Mouse (Mus musculus): ENCODE data around the gene Dop1b. TPM values are rescaled to one million over a fixed set of nuclear protein-coding genes. Genes with fewer than 3 reads are reported as not detected.
A peak's percentile ranks its signal among the peaks of the same experiment; 100 is the strongest.

Dop1b gene
- polyA plus RNA-seq, 1 experiment = 49.2 TPM

GRCm38 (mm10) chr16:93747421-93747820 lies 35.7 kb downstream of the Dop1b start:
- Histone ChIP-seq H3K27ac (ENCODE audit: control insufficient read depth, insufficient read depth, low read depth, low read length, poor library complexity) (no peak overlapping the region), H3K4me1 (ENCODE audit: control insufficient read depth, insufficient read depth, low read length) (peaks cover 4% of the 10 kb centered on the region; the same call in 1 of the 2 replicates), H3K4me3 (replicated peaks; ENCODE audit: control insufficient read depth, low read depth, low read length) (no peak overlapping the region)
- 77% methylated on average over 6 of the region's 6 CpGs for WGBS
- TF ChIP-seq CTCF (IDR thresholded peaks at IDR 0.05; ENCODE audit: control insufficient read depth, insufficient read depth, low read length) (no peak), POLR2A (IDR thresholded peaks at IDR 0.05; ENCODE audit: borderline replicate concordance, control insufficient read depth, low read depth, low read length) (no peak)

- peaks cover 2% of the 10 kb centered on the region; the same call in 1 of the 2 replicates for H3K4me1 ChIP-seq (ENCODE audit: control insufficient read depth, insufficient read depth, low read length)
- H3K27ac ChIP-seq (ENCODE audit: control insufficient read depth, insufficient read depth, low read depth, low read length, poor library complexity) = no peak overlapping the region
- TF ChIP-seq CTCF (IDR thresholded peaks at IDR 0.05; ENCODE audit: control insufficient read depth, insufficient read depth, low read length) = no peak
- TF ChIP-seq POLR2A (IDR thresholded peaks at IDR 0.05; ENCODE audit: borderline replicate concordance, control insufficient read depth, low read depth, low read length) = no peak
- WGBS = 88% methylated on average over 15 of the region's 15 CpGs
- H3K4me3 ChIP-seq (replicated peaks; ENCODE audit: control insufficient read depth, low read depth, low read length) = no peak overlapping the region
Observed at GRCm38 (mm10) chr16:93749147-93749910, 37.6 kb downstream of the Dop1b start.

- WGBS = 29% methylated on average over 6 of the region's 6 CpGs
- TF ChIP-seq POLR2A (IDR thresholded peaks at IDR 0.05; ENCODE audit: borderline replicate concordance, control insufficient read depth, low read depth, low read length) (no peak), CTCF (IDR thresholded peaks at IDR 0.05; ENCODE audit: control insufficient read depth, insufficient read depth, low read length) (no peak)
- Histone ChIP-seq H3K4me3 (replicated peaks; ENCODE audit: control insufficient read depth, low read depth, low read length) (no peak overlapping the region), H3K4me1 (ENCODE audit: control insufficient read depth, insufficient read depth, low read length) (peaks cover 2% of the 10 kb centered on the region; the same call in 1 of the 2 replicates), H3K27ac (ENCODE audit: control insufficient read depth, insufficient read depth, low read depth, low read length, poor library complexity) (no peak overlapping the region)
Observed at GRCm38 (mm10) chr16:93750464-93750863, 38.8 kb downstream of the Dop1b start.

- Histone ChIP-seq H3K27ac (ENCODE audit: control insufficient read depth, insufficient read depth, low read depth, low read length, poor library complexity) (no peak overlapping the region), H3K4me1 (ENCODE audit: control insufficient read depth, insufficient read depth, low read length) (peaks cover 2% of the 10 kb centered on the region; the same call in 1 of the 2 replicates), H3K4me3 (replicated peaks; ENCODE audit: control insufficient read depth, low read depth, low read length) (no peak overlapping the region)
- TF ChIP-seq POLR2A (IDR thresholded peaks at IDR 0.05; ENCODE audit: borderline replicate concordance, control insufficient read depth, low read depth, low read length) = no peak
- no peak for TF ChIP-seq CTCF (IDR thresholded peaks at IDR 0.05; ENCODE audit: control insufficient read depth, insufficient read depth, low read length)
- WGBS = 22% methylated on average over 5 of the region's 5 CpGs
Observed at GRCm38 (mm10) chr16:93751816-93752215, 40.1 kb downstream of the Dop1b start.

- TF ChIP-seq POLR2A (IDR thresholded peaks at IDR 0.05; ENCODE audit: borderline replicate concordance, control insufficient read depth, low read depth, low read length) (no peak), CTCF (IDR thresholded peaks at IDR 0.05; ENCODE audit: control insufficient read depth, insufficient read depth, low read length) (no peak)
- Histone ChIP-seq H3K4me3 (replicated peaks; ENCODE audit: control insufficient read depth, low read depth, low read length) (no peak overlapping the region), H3K4me1 (ENCODE audit: control insufficient read depth, insufficient read depth, low read length) (peaks cover under 1% of the 10 kb centered on the region; the same call in 1 of the 2 replicates), H3K27ac (ENCODE audit: control insufficient read depth, insufficient read depth, low read depth, low read length, poor library complexity) (no peak overlapping the region)
- WGBS = 38% methylated on average over 5 of the region's 5 CpGs
Observed at GRCm38 (mm10) chr16:93756622-93757021, 44.9 kb downstream of the Dop1b start.

GRCm38 (mm10) chr16:93763378-93763777 lies 51.7 kb downstream of the Dop1b start:
- WGBS = 89% methylated on average over 6 of the region's 6 CpGs
- Histone ChIP-seq H3K4me1 (ENCODE audit: control insufficient read depth, insufficient read depth, low read length) (peaks cover 5% of the 10 kb centered on the region), H3K4me3 (replicated peaks; ENCODE audit: control insufficient read depth, low read depth, low read length) (no peak overlapping the region), H3K27ac (ENCODE audit: control insufficient read depth, insufficient read depth, low read depth, low read length, poor library complexity) (no peak overlapping the region)
- TF ChIP-seq CTCF (IDR thresholded peaks at IDR 0.05; ENCODE audit: control insufficient read depth, insufficient read depth, low read length) (no peak), POLR2A (IDR thresholded peaks at IDR 0.05; ENCODE audit: borderline replicate concordance, control insufficient read depth, low read depth, low read length) (no peak)

- Histone ChIP-seq H3K4me1 (ENCODE audit: control insufficient read depth, insufficient read depth, low read length) (peaks cover 5% of the 10 kb centered on the region), H3K27ac (ENCODE audit: control insufficient read depth, insufficient read depth, low read depth, low read length, poor library complexity) (no peak overlapping the region), H3K4me3 (replicated peaks; ENCODE audit: control insufficient read depth, low read depth, low read length) (no peak overlapping the region)
- TF ChIP-seq POLR2A (IDR thresholded peaks at IDR 0.05; ENCODE audit: borderline replicate concordance, control insufficient read depth, low read depth, low read length) = no peak
- no peak for TF ChIP-seq CTCF (IDR thresholded peaks at IDR 0.05; ENCODE audit: control insufficient read depth, insufficient read depth, low read length)
- 70% methylated on average over 4 of the region's 4 CpGs for WGBS
Observed at GRCm38 (mm10) chr16:93764597-93764996, 52.9 kb downstream of the Dop1b start.

GRCm38 (mm10) chr16:93766956-93767355 lies 55.3 kb downstream of the Dop1b start:
- 46% methylated on average over 4 of the region's 4 CpGs for WGBS
- TF ChIP-seq CTCF (IDR thresholded peaks at IDR 0.05; ENCODE audit: control insufficient read depth, insufficient read depth, low read length) (peak; percentile 63), POLR2A (IDR thresholded peaks at IDR 0.05; ENCODE audit: borderline replicate concordance, control insufficient read depth, low read depth, low read length) (no peak)
- Histone ChIP-seq H3K4me1 (ENCODE audit: control insufficient read depth, insufficient read depth, low read length) (peaks cover 5% of the 10 kb centered on the region), H3K4me3 (replicated peaks; ENCODE audit: control insufficient read depth, low read depth, low read length) (no peak overlapping the region), H3K27ac (ENCODE audit: control insufficient read depth, insufficient read depth, low read depth, low read length, poor library complexity) (no peak overlapping the region)
